In the genomic region with DNA sequence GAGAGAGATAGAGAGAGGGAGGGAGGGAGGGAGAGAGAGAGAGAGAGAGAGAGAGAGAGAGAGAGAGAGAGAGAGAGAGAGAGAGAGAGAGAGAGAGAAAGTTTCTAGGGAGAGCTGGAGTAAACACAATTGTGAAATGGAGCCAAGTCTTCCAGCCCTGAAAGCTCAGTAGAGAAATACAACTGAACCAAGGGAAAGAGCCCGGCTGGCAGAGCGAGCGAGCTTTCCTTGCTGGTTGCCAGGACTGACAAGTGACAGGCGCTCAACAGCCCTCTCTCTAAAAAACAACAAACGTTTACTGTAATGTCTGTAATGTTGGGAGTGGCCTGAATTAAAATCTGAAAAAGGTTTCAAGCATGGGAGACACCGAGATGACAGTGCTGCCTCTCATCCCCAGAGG, we compare ENCODE assay signal across 24 mouse cellular contexts. TPM values are rescaled to one million over a fixed set of nuclear protein-coding genes. Genes with fewer than 3 reads are reported as not detected.
A peak's percentile ranks its signal among the peaks of the same experiment; 100 is the strongest.
DNase-seq lines count a peak whose midpoint lies in the region; ATAC-seq and TF ChIP-seq lines count a peak whose summit lies in the region.
"Had no signal": no experiment of that assay in that cellular context is flagged by ENCODE, and none has a peak within 500 bp of the region (broad histone marks: within the 10 kb centered on the region; RNA-seq: fewer than 3 reads in every experiment).

No protein-coding gene starts in this region.

- peak; percentile 30 for DNase-seq in forebrain, postnatal 0 days
- peak; percentile 46 for DNase-seq in layer of hippocampus, adult 9-11 months
- DNase-seq in layer of hippocampus, adult 11-12 months (ENCODE audit: low spot score), result no peak
- peak; percentile 18 for DNase-seq in lung, postnatal 10 days
- no peak for DNase-seq in lung, postnatal 0 days (ENCODE audit: low spot score)
- DNase-seq: adrenal gland, adult 8-10 months; adrenal gland, postnatal 14 days; adrenal gland, postnatal 36 days; B cell, adult 2 months; cerebellum, adult 11-12 months; cerebellum, adult 2 months; cerebellum, adult 9-10 months; cerebellum, postnatal 10 days; cerebellum, postnatal 25 days had no signal

- H3K27me3 ChIP-seq in forebrain, postnatal 0 days (ENCODE audit: insufficient read depth, low read length), result no peaks in the 10 kb centered on the region
- no peaks in the 10 kb centered on the region for H3K27me3 ChIP-seq in forebrain, embryonic 12.5 days
- H3K27me3 ChIP-seq in lung, postnatal 0 days (replicated peaks; ENCODE audit: insufficient read depth, low read length), result no peaks in the 10 kb centered on the region
- H3K27me3 ChIP-seq: CH12.LX; embryonic facial prominence, embryonic 12.5 days; Patski had no signal

- peaks cover 6% of the 10 kb centered on the region; the same call in 1 of the 2 replicates for H3K36me3 ChIP-seq in forebrain, postnatal 0 days (ENCODE audit: insufficient read depth)
- peaks cover 81% of the 10 kb centered on the region for H3K36me3 ChIP-seq in forebrain, embryonic 12.5 days (replicated peaks)
- peaks cover 4% of the 10 kb centered on the region; the same call in 1 of the 2 replicates for H3K36me3 ChIP-seq in lung, postnatal 0 days (ENCODE audit: insufficient read depth, low read length)

- no peaks in the 10 kb centered on the region for H3K9me3 ChIP-seq in forebrain, postnatal 0 days (ENCODE audit: low read length)
- H3K9me3 ChIP-seq in forebrain, embryonic 12.5 days, result no peaks in the 10 kb centered on the region
- no peaks in the 10 kb centered on the region for H3K9me3 ChIP-seq in lung, postnatal 0 days (ENCODE audit: low read length)
- H3K9me3 ChIP-seq: embryonic facial prominence, embryonic 10.5 days; embryonic facial prominence, embryonic 12.5 days; G1E had no signal

- H3K4me2 ChIP-seq in forebrain, postnatal 0 days (ENCODE audit: low read depth), result no peak overlapping the region
- H3K4me2 ChIP-seq in forebrain, embryonic 12.5 days, result no peak overlapping the region
- no peak overlapping the region for H3K4me2 ChIP-seq in lung, postnatal 0 days (replicated peaks; ENCODE audit: low read depth, low read length)
- H3K4me2 ChIP-seq: embryonic facial prominence, embryonic 12.5 days had no signal

- no peak for TF ChIP-seq EP300 in lung, postnatal 0 days (IDR thresholded peaks at IDR 0.05)

- peak; percentile 47; the same call in 1 of the 2 replicates for ATAC-seq in forebrain, postnatal 0 days
- ATAC-seq in forebrain, embryonic 12.5 days (ENCODE audit: low FRiP score), result no peak
- ATAC-seq in lung, postnatal 0 days, result no peak
- ATAC-seq: activated CD4-positive, CD25-positive, alpha-beta regulatory T cell, adult 4 months; CD4-positive, CD25-positive, alpha-beta regulatory T cell, adult 4 months; forebrain, embryonic 14.5 days; forebrain, embryonic 16.5 days; Patski had no signal

- no peak overlapping the region for H3K4me3 ChIP-seq in forebrain, postnatal 0 days (ENCODE audit: low read depth, low read length)
- no peak overlapping the region for H3K4me3 ChIP-seq in forebrain, embryonic 12.5 days (replicated peaks)
- no peak overlapping the region for H3K4me3 ChIP-seq in lung, postnatal 0 days (ENCODE audit: low read depth, low read length)
- H3K4me3 ChIP-seq: embryonic facial prominence, embryonic 10.5 days; embryonic facial prominence, embryonic 12.5 days had no signal

- no peak for TF ChIP-seq CTCF in forebrain, postnatal 0 days (IDR thresholded peaks at IDR 0.05; ENCODE audit: low read depth)
- TF ChIP-seq CTCF in lung, postnatal 0 days (IDR thresholded peaks at IDR 0.05), result no peak

- H3K9ac ChIP-seq in forebrain, postnatal 0 days, result no peak overlapping the region
- no peak overlapping the region for H3K9ac ChIP-seq in forebrain, embryonic 12.5 days
- no peak overlapping the region for H3K9ac ChIP-seq in lung, postnatal 0 days (replicated peaks; ENCODE audit: low read depth)
- H3K9ac ChIP-seq: embryonic facial prominence, embryonic 12.5 days had no signal

- no peak overlapping the region for H3K27ac ChIP-seq in forebrain, postnatal 0 days (ENCODE audit: low read depth, low read length)
- H3K27ac ChIP-seq in forebrain, embryonic 12.5 days, result no peak overlapping the region
- no peak overlapping the region for H3K27ac ChIP-seq in lung, postnatal 0 days (ENCODE audit: low read length)
- H3K27ac ChIP-seq: embryonic facial prominence, embryonic 10.5 days; embryonic facial prominence, embryonic 12.5 days had no signal

- WGBS in forebrain, postnatal 0 days, result 66% methylated on average over 6 of the region's 6 CpGs
- WGBS in forebrain, embryonic 12.5 days, result 93% methylated on average over 6 of the region's 6 CpGs
- WGBS in lung, postnatal 0 days, result 88% methylated on average over 6 of the region's 6 CpGs

- no peaks in the 10 kb centered on the region; the same call in 1 of the 2 replicates for H3K4me1 ChIP-seq in forebrain, postnatal 0 days (ENCODE audit: insufficient read depth)
- no peaks in the 10 kb centered on the region for H3K4me1 ChIP-seq in forebrain, embryonic 12.5 days
- H3K4me1 ChIP-seq in lung, postnatal 0 days (ENCODE audit: insufficient read depth, low read depth, low read length), result no peaks in the 10 kb centered on the region
- H3K4me1 ChIP-seq: embryonic facial prominence, embryonic 10.5 days; embryonic facial prominence, embryonic 12.5 days had no signal

RNA-seq across cellular contexts. Expression of a gene that starts 24.9 kb away (rescaled TPM):
- 7.3 and 8.6 TPM in 2 replicates for total RNA-seq in forebrain, postnatal 0 days (2014; rRNA removed)
- 7.9 and 9.2 TPM in 2 replicates for polyA plus RNA-seq in forebrain, postnatal 0 days (2015; fragmentation: Nextera tagmentation; extraction: Ambion mirVana)
- polyA plus RNA-seq in forebrain, embryonic 12.5 days (2016; fragmentation: Nextera tagmentation; extraction: Ambion mirVana), result 84.3 and 86.3 TPM in 2 replicates
- 3.2 and 3.9 TPM in 2 replicates for polyA plus RNA-seq in lung, postnatal 0 days (2015; fragmentation: Nextera tagmentation; extraction: Ambion mirVana)

Comparison
In these comparisons a context has a peak if more than half of its experiments do, and no peak if none do; other contexts are left out.
1. DNase-seq: peak in forebrain, postnatal 0 days (single experiment), layer of hippocampus, adult 9-11 months (single experiment) and lung, postnatal 10 days (single experiment); none in layer of hippocampus, adult 11-12 months (single experiment) and lung, postnatal 0 days (single experiment).